Mouse (Mus musculus): Measurements from ENCODE around the gene Gm20509. TPM values are rescaled to one million over a fixed set of nuclear protein-coding genes. Genes with fewer than 3 reads are reported as not detected.
"Not testable (repeated sequence)": the region's sequence is repeated elsewhere in the genome, so short reads cannot be mapped to it uniquely, and the experiment has no call there.

Gene Gm20509
- not detected in 2 replicates for polyA plus RNA-seq (2016; fragmentation: Nextera tagmentation; extraction: Ambion mirVana)

DNA sequence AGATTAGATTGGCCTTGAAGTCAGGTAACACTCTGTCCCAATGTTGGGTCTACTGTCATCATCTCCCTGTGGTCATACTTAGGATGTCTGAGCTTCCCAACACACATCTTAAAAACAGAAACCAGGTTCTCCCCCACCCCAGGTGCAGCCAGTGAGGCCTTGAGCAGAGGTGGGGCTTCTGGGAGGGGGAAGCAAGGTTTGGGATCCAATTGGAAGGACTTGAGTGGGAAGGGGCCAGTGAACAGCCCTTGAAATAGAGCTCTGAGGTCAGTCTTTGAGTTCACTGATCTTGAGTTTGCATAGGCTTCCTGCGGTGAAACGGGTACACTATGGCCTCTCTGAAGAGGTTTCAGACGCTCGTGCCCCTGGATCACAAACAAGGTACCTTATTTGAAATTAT, at the start of gene Gm20509:
TSS of gene Gm20509 (plus strand) at position 290 of the 400 bp plus-strand sequence.
- Histone ChIP-seq H3K27me3 (replicated peaks) (peaks cover 36% of the 10 kb centered on the region), H3K9me3 (no peaks in the 10 kb centered on the region), H3K9ac (peak within 1 kb of the TSS; percentile 66), H3K4me1 (peaks cover 11% of the 10 kb centered on the region; the same call in 1 of the 2 replicates), H3K4me2 (replicated peaks) (peak within 1 kb of the TSS; percentile 90), H3K36me3 (no peaks in the 10 kb centered on the region), H3K4me3 (peak within 1 kb of the TSS; percentile 46), H3K27ac (no peak within 1 kb of the TSS)
- 89% methylated on average over 4 of the region's 4 CpGs for WGBS
- ATAC-seq (ENCODE audit: low FRiP score, low read depth): no peak

DNA sequence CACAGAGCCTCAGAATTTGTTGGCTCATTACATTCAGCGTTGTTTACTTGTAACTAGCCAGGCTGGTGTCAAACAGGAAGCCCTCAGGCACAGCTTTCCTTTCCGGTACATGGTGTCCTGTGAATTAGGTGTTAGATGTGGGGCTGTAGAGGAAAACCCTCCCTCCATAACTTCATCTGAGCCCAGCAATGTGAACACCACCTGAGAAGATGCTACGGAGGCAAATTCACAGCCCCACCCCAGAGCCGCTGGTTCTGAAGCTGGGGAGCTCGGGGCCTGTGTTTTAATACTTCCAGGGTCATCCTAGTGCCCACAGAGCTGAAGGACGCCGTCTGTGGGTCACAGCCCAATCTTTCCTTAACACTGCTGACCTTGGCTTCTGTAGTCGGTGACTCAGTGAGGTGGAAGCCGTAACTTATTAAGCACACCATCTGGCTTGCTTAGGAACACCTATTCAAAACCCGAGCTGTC, 46.8 kb upstream of the Gm20509 start:
- H3K9me3 ChIP-seq: no peaks in the 10 kb centered on the region
- ATAC-seq (ENCODE audit: low FRiP score, low read depth): no peak
- no peak overlapping the region for H3K9ac ChIP-seq
- H3K27me3 ChIP-seq (replicated peaks): no peaks in the 10 kb centered on the region
- H3K27ac ChIP-seq: no peak overlapping the region
- H3K4me1 ChIP-seq: no peaks in the 10 kb centered on the region
- H3K36me3 ChIP-seq: no peaks in the 10 kb centered on the region
- H3K4me3 ChIP-seq: no peak overlapping the region
- no peak overlapping the region for H3K4me2 ChIP-seq (replicated peaks)
- WGBS: 72% methylated on average over 10 of the region's 10 CpGs

DNA sequence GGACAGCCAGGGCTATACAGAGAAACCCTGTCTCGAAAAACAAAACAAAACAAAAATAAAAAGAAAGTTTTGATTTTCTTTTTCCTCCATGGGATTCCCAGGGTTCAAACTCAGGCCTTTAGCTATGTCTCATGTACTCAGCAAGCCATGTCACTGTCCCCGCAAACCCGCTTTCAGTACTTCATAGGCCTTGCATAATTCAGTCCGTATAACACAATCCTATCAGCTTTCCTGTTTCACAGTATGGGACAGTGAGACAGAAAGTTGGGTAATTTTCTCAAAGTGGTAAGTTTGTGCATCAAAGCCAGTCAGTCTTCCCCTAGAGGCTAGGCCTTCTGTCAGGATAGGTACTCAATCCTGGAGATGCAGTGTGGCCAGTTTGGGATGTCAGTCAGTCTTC, 43.0 kb upstream of the Gm20509 start:
- Histone ChIP-seq H3K9me3 (no peaks in the 10 kb centered on the region), H3K36me3 (no peaks in the 10 kb centered on the region), H3K27me3 (replicated peaks) (no peaks in the 10 kb centered on the region), H3K27ac (no peak overlapping the region), H3K4me3 (no peak overlapping the region), H3K9ac (no peak overlapping the region), H3K4me2 (replicated peaks) (no peak overlapping the region), H3K4me1 (peaks cover 9% of the 10 kb centered on the region; the same call in 1 of the 2 replicates)
- no peak for ATAC-seq (ENCODE audit: low FRiP score, low read depth)
- 87% methylated on average over 4 of the region's 4 CpGs for WGBS

DNA sequence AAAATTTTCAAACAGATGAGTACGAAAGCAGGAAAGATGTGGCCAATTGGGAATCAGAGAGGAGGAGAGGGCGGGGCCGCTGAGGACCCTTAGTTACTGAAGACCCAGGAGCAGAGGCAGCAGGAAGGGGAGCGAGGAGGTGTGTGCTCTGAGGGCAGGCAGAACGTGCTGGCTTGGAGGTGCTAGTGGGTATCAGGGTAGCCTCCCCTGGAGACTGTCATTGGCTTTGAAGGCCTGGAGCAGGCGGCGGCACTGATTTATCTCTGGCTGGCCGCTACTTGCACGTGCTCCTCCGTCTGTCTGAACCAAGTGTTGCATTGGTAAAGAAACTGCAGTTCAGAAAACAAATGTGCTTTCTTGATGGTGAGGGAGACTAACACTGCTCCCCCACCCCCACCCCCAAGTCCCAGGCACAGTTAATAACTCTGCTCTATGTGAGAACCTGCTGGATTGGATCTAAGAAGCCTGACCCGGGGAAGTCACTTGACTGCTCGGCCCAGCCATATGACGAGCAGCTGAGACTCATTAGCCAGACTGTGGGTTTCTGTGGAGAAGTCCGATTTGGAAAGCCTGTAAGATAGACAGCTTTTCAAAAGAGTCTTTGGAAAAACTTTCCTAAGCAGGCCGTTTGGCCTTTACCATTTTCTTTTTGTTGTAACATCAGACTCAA, 38.5 kb upstream of the Gm20509 start:
- no peak overlapping the region for H3K4me3 ChIP-seq
- WGBS: 30% methylated on average over 15 of the region's 15 CpGs
- H3K27ac ChIP-seq: no peak overlapping the region

DNA sequence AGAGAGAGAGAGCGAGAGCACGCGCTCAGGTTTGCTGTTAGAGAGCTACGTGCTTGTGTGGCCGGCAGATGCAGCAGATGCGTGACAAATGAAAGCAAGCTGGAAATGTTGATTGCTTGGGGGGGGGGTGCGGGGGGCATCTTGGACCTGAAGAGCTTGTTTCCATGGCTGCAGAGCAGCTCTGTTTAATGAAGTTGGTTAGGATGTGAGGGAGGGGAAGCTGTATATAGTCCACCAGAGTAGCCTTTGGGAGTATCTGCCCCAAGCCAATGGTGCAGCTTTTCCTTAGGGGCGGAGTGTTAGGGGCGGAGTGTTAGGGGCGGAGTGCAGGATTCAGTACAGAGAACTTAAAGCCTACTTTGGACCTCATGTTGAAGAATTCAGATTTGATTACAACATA, 35.2 kb upstream of the Gm20509 start:
- Histone ChIP-seq H3K27me3 (replicated peaks) (no peaks in the 10 kb centered on the region), H3K27ac (no peak overlapping the region), H3K4me3 (no peak overlapping the region), H3K36me3 (no peaks in the 10 kb centered on the region), H3K4me2 (replicated peaks) (peak overlapping the region; percentile 23), H3K9ac (no peak overlapping the region), H3K9me3 (no peaks in the 10 kb centered on the region), H3K4me1 (peaks cover 24% of the 10 kb centered on the region)
- 0 out of 2 replicates have a peak, but pooled peaks have one; percentile 37 for ATAC-seq (ENCODE audit: low FRiP score, low read depth)
- WGBS: 26% methylated on average over 10 of the region's 10 CpGs

More for the DNA sequence above, 38.5 kb upstream of the Gm20509 start:
- Histone ChIP-seq H3K36me3 (no peaks in the 10 kb centered on the region), H3K4me1 (peaks cover 24% of the 10 kb centered on the region), H3K9ac (no peak overlapping the region), H3K9me3 (no peaks in the 10 kb centered on the region), H3K4me2 (replicated peaks) (peak overlapping the region; percentile 34), H3K27me3 (replicated peaks) (no peaks in the 10 kb centered on the region)
- no peak for ATAC-seq (ENCODE audit: low FRiP score, low read depth)

DNA sequence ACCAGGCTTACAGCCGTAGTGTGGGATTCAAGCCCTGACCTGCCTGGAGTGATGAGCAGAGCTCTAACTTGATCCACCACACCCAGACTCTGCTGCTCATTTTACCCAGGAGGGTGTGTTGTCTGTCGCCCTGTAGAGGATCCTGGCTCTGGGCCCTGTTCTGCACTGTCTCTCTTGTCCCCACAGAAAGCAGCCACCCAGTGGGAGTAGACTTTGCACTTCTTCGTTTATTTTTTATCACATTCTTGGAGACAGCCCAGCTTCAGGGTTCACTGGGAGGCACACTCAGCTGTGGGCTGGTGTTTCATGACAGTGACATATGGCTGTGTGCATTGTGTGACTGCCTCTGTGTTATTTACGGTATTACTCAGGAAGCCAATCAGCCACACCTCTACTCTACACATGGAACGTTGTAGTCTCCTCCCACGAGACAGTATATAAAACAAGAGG, 34.0 kb upstream of the Gm20509 start:
- Histone ChIP-seq H3K36me3 (no peaks in the 10 kb centered on the region), H3K4me1 (peaks cover 24% of the 10 kb centered on the region), H3K27ac (no peak overlapping the region), H3K9me3 (no peaks in the 10 kb centered on the region), H3K4me2 (replicated peaks) (no peak overlapping the region), H3K4me3 (no peak overlapping the region), H3K27me3 (replicated peaks) (no peaks in the 10 kb centered on the region), H3K9ac (no peak overlapping the region)
- WGBS: 30% methylated on average over 6 of the region's 6 CpGs
- ATAC-seq (ENCODE audit: low FRiP score, low read depth): peak; percentile 65

DNA sequence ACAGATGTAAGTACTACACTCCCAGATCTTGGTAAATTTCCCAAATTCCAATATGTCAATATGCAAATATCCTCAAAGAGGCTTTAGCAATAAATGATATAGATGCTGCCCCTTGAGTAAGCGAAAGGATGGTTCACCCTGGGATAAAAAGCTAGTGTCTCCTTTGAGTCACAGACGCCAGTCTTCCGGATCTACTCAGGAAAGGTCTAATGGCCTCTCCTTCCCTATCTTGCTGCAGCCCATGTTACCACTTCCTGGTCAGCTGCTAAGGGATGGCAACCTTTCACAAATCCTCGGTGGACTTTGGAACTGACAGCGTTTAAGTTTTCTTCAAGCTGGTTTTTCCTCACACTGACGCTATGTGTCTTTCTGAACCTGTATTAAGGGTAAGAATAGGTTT, 33.6 kb upstream of the Gm20509 start:
- Histone ChIP-seq H3K9ac (no peak overlapping the region), H3K4me1 (peaks cover 20% of the 10 kb centered on the region), H3K4me3 (no peak overlapping the region), H3K36me3 (no peaks in the 10 kb centered on the region), H3K9me3 (no peaks in the 10 kb centered on the region), H3K27me3 (replicated peaks) (no peaks in the 10 kb centered on the region), H3K27ac (no peak overlapping the region), H3K4me2 (replicated peaks) (no peak overlapping the region)
- no peak for ATAC-seq (ENCODE audit: low FRiP score, low read depth)
- 80% methylated on average over 6 of the region's 6 CpGs for WGBS

DNA sequence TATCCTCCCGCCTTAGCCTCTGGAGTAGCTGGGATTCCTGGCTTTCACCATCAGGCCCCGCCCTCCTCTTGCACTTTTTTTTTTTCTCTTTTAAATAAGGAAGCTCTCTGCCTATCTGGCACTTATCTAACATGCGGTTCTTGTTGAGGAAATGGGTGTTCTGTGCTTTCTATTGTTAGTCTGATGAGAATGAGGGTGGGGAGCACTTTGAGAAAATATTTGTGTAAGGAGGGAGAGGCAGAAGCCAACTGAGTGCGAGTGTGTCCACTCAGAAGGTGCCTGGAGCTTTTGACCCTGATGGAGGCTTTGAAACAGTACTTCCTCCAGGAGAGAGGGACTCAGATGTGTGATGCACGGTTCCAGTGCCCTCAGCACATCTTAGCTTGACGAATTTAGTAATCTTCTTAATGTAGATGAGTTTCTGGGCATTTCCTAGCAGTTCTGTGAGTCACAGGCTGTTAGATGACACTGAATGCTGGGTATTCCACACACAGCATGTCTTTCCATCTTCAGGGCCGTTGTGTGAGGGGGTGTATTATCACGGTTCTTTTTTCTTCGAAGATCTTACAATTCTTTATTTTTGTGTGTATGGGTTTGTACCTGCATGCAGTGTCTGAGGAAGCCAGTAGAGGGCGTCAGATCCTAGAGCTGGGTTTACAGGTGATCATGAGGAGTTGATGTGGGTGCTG, 31.2 kb upstream of the Gm20509 start:
- 79% methylated on average over 10 of the region's 10 CpGs for WGBS

DNA sequence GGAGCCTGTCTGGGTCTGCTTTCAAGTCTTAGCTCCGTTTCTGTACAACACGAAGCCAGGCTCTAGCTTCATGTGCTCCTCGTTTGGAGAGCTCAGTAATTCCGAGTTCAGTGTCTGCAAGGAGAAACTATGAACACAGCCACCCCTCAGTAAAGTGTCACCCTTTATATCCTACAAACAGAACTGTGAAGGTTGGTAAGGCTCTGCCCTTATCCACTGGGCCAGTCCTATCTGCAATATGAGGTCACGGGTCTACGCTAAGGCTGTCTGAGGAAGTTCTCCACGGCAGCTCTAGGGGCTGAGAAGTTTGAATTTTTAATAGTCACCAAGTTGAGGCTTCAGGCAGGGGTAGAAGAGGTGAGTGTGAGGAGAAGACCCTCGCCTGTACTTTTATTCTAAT, 29.8 kb upstream of the Gm20509 start:
- WGBS: 85% methylated on average over 8 of the region's 8 CpGs
- Histone ChIP-seq H3K4me2 (replicated peaks) (no peak overlapping the region), H3K9ac (no peak overlapping the region), H3K27ac (no peak overlapping the region), H3K4me1 (peaks cover 10% of the 10 kb centered on the region), H3K4me3 (no peak overlapping the region), H3K36me3 (no peaks in the 10 kb centered on the region), H3K27me3 (replicated peaks) (no peaks in the 10 kb centered on the region), H3K9me3 (no peaks in the 10 kb centered on the region)
- ATAC-seq (ENCODE audit: low FRiP score, low read depth): no peak

More for the DNA sequence above, 31.2 kb upstream of the Gm20509 start:
- H3K4me2 ChIP-seq (replicated peaks): no peak overlapping the region
- H3K27ac ChIP-seq: no peak overlapping the region
- no peaks in the 10 kb centered on the region for H3K36me3 ChIP-seq
- no peaks in the 10 kb centered on the region for H3K27me3 ChIP-seq (replicated peaks)
- H3K9ac ChIP-seq: no peak overlapping the region
- peaks cover 15% of the 10 kb centered on the region for H3K4me1 ChIP-seq
- H3K9me3 ChIP-seq: no peaks in the 10 kb centered on the region
- ATAC-seq (ENCODE audit: low FRiP score, low read depth): no peak
- no peak overlapping the region for H3K4me3 ChIP-seq

DNA sequence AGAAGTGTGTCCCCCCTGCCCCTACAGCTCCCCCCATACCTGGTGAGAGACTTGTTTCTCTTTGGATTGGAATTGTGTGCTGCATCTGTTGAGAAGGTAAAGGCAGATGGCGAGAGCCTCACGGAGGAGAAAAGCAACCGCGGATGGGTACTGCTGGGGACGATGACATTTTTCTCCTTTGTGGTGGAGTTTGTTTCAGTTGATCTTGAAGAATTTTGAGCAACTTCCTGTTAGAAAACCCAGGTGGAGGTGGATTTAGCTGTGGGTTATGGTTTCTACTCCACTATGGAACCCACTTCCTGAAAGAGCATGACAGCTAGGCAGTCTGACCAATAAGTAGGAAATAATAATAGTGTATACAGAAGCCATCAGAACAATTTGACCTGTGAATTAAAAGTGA, 29.1 kb upstream of the Gm20509 start:
- no peaks in the 10 kb centered on the region for H3K27me3 ChIP-seq (replicated peaks)
- no peaks in the 10 kb centered on the region for H3K9me3 ChIP-seq
- H3K9ac ChIP-seq: no peak overlapping the region
- peaks cover 3% of the 10 kb centered on the region for H3K4me1 ChIP-seq
- no peak overlapping the region for H3K4me3 ChIP-seq
- no peaks in the 10 kb centered on the region for H3K36me3 ChIP-seq
- no peak overlapping the region for H3K27ac ChIP-seq
- WGBS: 95% methylated on average over 5 of the region's 5 CpGs
- no peak for ATAC-seq (ENCODE audit: low FRiP score, low read depth)
- no peak overlapping the region for H3K4me2 ChIP-seq (replicated peaks)

DNA sequence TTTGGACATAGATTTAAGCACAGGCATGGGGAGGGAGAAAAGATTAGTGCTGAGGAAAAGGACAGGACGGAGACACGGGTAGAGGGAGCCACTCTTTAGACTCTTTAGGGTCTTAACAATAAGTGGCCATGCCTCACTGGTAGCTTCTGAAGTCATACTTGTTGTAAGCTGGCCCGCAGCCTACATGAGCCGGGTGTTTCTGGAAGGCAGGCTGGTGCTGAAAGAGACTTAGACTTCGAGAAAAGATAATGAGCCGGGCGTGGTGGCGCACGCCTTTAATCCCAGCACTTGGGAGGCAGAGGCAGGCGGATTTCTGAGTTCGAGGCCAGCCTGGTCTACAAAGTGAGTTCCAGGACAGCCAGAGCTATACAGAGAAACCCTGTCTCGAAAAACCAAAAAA, 22.9 kb upstream of the Gm20509 start:
- WGBS: 89% methylated on average over 11 of the region's 12 CpGs
- H3K4me3 ChIP-seq: not testable (repeated sequence)

DNA sequence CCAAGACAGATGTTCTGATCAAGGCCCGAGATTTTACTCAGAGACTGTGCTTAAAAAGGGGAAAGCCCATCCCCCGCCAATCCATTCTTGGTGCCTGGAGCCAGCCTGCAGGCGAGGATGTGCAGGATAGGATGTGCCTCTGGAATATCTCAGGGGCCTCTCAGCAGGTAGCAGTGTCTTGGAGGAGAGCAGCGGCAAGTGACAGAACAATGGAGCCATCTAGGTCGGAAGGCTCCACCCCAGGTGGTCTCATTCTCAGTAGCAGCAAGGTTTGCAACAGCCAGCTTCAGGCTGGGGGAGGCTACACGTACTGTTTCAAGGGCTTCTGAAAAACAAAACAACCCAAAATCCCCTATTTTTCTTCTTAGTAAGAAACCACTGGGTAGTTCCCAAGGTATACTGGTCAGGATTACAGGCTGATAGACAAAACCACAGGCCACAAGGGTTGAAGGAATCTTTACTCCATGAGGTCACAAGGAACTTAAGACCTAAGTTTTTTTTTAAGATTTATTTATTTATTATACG, 22.4 kb upstream of the Gm20509 start:
- Histone ChIP-seq H3K4me3 (no peak overlapping the region), H3K9me3 (no peaks in the 10 kb centered on the region), H3K9ac (no peak overlapping the region), H3K27me3 (replicated peaks) (no peaks in the 10 kb centered on the region), H3K27ac (no peak overlapping the region), H3K4me1 (no peaks in the 10 kb centered on the region), H3K36me3 (no peaks in the 10 kb centered on the region), H3K4me2 (replicated peaks) (no peak overlapping the region)
- WGBS: 38% methylated on average over 7 of the region's 7 CpGs
- no peak for ATAC-seq (ENCODE audit: low FRiP score, low read depth)

More for the DNA sequence above, 22.9 kb upstream of the Gm20509 start:
- H3K36me3 ChIP-seq; H3K27ac ChIP-seq; ATAC-seq (ENCODE audit: low FRiP score, low read depth); H3K4me1 ChIP-seq; H3K4me2 ChIP-seq (replicated peaks); H3K9ac ChIP-seq; H3K9me3 ChIP-seq; H3K27me3 ChIP-seq (replicated peaks): not testable (repeated sequence)
